Mouse (Mus musculus) erythroid progenitor cell, adult 5-6 weeks (primary cell): ENCODE results near the gene Dusp3. TPM values are rescaled to one million over a fixed set of nuclear protein-coding genes. Genes with fewer than 3 reads are reported as not detected.

Experiments used
- ATAC-seq: replicated peaks from 2 replicates; pipeline ENCODE4 v1.8.0; 2016; ENCODE audit warnings: moderate number of reproducible peaks, mild to moderate bottlenecking, moderate TSS enrichment, inconsistent platforms; ENCODE audit not compliant: poor library complexity, low FRiP score, severe bottlenecking
- total RNA-seq, 2 experiments: library from RNA; stranded (forward) in 1 of 2; stranded (reverse) in 1 of 2; fragments of 150-400 nt in 1 of 2; fragments of 186-747, 209-891 nt in 1 of 2; gene quantifications; 2 replicates each; pipeline versions ENCODE4 v1.2.3 to v1.2.4; 2015 to 2017; ENCODE audit warnings: low replicate concordance in 2 of 2

Gene Dusp3
- total RNA-seq, 2 experiments from 2014 or later = 0.42 to 1.6 TPM

DNA sequence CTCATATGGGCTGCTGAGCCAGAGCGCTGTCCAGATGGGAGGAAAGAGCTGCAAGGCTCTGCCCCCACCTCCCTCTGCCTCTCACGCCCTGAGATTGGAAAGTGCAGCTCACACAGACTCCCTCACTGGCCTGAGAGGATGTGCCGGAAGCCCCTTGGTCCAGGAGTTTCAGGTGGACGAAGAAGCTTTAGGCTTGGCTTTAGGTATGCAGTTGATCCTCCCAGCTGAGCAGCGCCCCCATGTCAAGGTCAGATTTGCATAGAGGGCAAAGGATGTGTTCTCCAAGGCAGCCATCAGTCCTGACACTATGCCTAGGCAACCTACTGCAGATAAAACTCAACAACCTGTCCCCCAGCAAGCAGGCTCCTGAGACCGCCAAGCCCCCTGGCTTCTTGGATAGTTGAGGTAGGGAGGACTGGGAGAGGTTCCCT, 3.8 kb downstream of the Dusp3 start:
- ATAC-seq = no peak

DNA sequence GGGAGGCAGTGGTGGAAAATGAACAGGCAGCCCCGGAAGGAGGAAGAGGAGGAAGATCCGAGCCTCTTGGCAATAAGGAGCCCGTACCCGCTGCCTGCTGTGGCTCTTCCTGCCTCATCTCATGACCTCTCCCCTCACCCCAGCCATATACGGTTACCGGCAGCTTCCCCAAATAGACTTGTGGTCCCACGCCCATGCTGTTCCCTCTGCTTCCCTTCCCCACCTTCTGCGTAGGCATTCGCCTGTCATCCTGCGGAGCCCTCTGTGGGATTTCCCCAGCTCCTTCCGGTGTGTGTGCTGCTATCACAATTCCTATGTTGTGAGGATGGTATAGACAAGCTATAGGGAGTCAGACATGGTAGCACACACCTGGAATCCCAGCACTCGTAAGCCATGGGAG, 5.0 kb downstream of the Dusp3 start:
- ATAC-seq = no peak

DNA sequence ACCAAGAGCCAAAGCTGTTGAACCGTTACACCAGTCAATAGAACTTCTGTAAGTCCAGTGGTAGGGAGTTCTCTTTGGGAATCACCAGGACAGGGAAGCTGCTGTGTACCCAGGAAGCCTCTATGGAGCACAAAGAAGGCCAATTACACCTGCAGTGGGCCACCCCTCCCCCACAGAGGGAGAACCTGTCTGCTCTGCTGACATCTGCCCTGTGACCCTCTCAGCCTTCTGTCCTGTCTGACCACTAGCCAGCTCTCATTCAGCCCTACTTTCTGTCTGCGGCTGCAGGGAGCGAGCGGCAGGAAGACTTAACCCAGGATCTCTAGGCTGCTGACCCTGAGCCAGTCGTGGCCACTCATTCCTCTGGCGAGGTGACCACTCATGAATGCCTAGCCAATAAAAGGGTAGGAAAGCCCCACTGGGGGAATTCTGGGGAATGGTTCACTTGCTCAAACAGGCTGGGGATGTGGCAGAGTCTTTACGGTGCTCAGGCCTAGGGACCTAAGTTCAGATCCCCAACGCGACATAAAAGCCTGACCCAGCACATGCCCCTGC, 6.1 kb downstream of the Dusp3 start:
- ATAC-seq = no peak

GRCm38 (mm10) chr11:101979140-101979539, 7.7 kb downstream of the Dusp3 start:
- no peak for ATAC-seq

GRCm38 (mm10) chr11:101976949-101977348, 9.9 kb downstream of the Dusp3 start:
- ATAC-seq = no peak

DNA sequence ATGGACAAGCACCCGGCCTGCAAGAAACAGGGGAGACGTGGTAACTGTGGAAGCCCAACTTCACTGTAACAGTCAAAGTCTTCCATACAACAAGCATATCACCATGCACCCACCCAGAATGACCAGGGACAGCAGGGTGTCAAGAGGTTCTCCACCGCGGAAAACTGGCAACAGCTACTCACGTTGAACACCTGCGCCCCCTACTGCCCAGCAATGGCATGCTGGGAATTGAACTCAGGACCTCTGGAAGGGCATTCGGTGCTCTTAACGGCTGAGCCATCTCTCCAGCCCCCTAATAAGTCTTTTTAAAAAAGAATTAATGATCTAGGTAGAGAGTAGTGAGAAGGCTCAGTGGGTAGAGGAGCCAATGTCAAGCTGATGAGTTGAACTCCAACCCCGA, 11.9 kb downstream of the Dusp3 start:
- no peak for ATAC-seq

DNA sequence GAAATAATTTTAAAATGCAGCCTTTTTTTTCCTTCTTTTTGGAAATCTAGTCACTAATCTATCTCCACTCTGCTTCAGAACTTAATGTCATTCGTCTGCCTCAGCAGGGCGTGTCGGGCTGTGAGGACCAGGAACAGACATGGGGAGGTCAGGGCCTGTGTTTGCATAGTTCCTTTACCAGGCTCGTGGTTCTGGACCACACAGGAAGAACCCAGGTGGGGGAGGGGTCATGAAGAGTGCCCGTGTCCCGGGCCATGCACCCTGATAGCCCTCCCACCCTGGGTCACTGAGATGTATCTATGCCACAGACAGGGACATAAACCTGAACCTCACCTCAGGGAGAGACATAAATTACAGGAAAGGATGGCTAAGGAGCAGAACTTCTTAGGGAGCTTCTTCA, 12.6 kb downstream of the Dusp3 start:
- ATAC-seq = no peak

DNA sequence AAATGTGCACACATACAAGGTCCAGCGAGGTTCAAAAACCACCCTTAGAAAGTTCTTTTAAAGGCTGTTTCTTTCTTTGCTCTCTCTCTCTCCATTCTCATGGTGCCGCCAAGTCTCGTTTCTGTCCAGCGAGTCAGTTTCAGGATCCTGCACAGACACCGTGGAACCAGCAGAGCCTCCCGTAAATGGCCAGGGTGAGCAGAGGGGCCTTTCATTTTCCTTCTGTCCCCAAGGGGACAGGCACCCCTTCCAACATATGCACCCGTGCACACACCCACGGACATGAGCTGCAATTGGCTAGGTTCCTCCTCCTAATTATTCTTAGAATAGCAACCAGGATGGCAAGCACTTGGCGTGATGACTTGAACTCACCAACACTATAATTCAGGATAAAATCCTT, 13.3 kb downstream of the Dusp3 start:
- no peak for ATAC-seq

- no peak for ATAC-seq
Observed at GRCm38 (mm10) chr11:101972651-101973050, 14.2 kb downstream of the Dusp3 start.

DNA sequence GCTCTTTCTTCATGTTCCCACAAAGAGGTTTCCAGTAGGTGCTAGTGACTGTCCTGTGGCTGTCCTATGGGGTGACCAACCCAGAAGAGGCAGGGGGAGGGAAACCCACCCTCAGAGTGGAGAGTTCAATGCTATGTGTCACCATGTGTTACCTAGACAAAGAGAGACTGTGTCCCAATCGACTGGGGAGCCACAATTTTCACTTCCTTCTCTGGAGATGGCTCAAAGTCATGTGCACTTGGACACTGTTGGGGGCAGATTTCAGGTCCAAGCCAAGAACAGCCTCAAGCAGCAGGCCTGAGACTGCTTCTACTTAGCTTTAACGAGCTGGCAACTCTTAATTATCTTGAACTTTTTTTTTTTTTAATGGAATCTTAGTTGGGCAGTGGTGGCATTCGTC, 14.7 kb downstream of the Dusp3 start:
- no peak for ATAC-seq

DNA sequence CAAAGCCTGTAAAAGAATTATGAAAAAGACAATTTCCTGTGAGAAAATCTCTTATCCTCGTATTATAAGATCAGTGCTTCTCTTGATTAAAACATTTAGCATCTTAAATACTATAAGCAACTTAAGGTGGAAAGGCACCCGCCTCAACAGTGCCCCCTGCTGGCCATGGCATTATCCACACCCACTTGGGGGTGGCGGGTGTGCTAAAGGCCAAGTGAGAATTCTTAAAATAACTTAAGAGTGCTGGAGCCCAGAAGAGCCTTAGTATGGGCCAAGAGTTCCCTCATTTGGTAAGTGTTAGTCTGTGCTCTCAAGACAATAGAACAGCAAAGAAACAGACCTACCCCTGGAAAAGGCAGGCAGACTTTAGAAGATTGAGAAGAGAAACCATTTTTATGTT, 15.4 kb downstream of the Dusp3 start:
- no peak for ATAC-seq

- no peak for ATAC-seq
Observed at GRCm38 (mm10) chr11:101969835-101970234, 17.0 kb downstream of the Dusp3 start.

- ATAC-seq = peak; percentile 64
Observed at GRCm38 (mm10) chr11:101968791-101969190, 18.0 kb downstream of the Dusp3 start.

DNA sequence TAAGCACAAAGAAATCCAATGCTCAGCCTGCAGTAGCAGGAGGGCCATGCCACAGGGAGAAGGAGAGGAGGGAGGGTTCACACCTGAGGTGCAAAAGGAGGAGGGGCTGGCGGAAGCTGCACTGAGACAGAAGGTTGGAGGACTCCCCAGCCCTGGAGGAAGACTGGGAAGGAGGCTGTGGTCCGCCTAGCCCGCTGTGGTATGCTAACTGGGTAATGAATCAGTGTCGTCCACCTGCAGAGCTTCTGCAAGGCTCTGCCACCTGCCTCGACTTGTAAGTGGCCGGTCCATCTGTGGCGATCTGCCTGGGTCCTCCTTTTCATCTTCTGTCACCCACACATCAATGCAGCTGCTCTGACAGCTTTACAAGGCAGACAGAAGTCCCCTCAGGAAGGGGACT, 18.5 kb downstream of the Dusp3 start:
- no peak for ATAC-seq

GRCm38 (mm10) chr11:101966965-101967614, 19.7 kb downstream of the Dusp3 start, which contains the start of gene Sost:
Sost (minus strand) TSS chr11:101967015.
- no peak for ATAC-seq

- no peak for ATAC-seq
Observed at GRCm38 (mm10) chr11:101965553-101965952, 21.3 kb downstream of the Dusp3 start.

GRCm38 (mm10) chr11:101964647-101965046, 22.2 kb downstream of the Dusp3 start:
- ATAC-seq = no peak

GRCm38 (mm10) chr11:101963473-101964291, 23.1 kb downstream of the Dusp3 start:
- no peak for ATAC-seq

- no peak for ATAC-seq
Observed at GRCm38 (mm10) chr11:101963043-101963442, 23.8 kb downstream of the Dusp3 start.

DNA sequence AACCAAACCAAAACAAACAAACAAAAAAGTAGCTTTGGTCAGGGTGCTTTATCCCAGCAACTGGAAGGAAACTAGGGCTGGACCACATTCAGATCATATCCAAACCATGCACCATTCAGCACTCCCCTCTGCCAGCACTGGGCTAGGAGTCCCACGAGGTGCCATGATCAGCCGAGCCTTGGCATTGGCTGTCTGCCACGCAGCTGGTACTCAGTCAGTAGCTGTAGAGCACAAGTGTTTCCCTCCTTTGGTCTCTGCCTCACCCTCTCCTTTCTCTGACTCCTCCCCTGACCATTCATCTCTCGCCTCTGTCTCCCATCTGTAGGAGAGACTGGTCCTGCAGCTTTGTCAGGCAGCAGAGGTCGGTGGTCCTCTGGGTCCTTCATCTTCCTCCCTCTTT, 29.3 kb downstream of the Dusp3 start:
- ATAC-seq = no peak

DNA sequence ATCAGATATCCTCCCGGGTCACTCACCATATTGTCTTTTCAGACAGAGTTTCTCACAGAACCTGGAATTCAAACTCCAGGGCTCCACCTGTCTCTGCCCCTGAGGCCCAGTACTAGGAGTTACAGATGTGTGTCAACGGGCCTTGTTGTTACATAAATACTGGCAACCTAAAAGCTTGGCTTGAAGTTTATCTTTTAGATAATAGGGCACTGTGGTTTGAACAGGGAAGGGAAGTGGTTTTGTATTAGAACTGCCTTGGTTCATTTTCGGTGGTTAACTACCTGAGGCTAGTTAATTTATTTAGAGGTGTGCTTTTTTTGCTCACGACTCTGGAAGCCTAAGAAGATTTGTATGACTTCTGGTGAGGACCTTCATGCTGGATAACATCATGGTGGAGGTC, 33.4 kb downstream of the Dusp3 start:
- ATAC-seq = no peak
